Mouse (Mus musculus) spleen, adult 2 months (tissue): ENCODE measurements around the gene March1.

ENCODE experiments used
- CTCF ChIP-seq: fragments of 200-500 bp; IDR thresholded peaks from 2 replicates; pipeline ENCODE4 v1.5.1; 2011; ENCODE audit warnings: mild to moderate bottlenecking, inconsistent platforms; ENCODE audit not compliant: insufficient read depth, insufficient read length, insufficient replicate concordance; ENCODE audit errors: extremely low read depth
- POLR2A ChIP-seq: fragments of 200-500 bp; IDR thresholded peaks from 2 replicates; pipeline ENCODE4 v1.6.1; 2011; ENCODE audit warnings: low read depth, low read length, inconsistent platforms

DNA sequence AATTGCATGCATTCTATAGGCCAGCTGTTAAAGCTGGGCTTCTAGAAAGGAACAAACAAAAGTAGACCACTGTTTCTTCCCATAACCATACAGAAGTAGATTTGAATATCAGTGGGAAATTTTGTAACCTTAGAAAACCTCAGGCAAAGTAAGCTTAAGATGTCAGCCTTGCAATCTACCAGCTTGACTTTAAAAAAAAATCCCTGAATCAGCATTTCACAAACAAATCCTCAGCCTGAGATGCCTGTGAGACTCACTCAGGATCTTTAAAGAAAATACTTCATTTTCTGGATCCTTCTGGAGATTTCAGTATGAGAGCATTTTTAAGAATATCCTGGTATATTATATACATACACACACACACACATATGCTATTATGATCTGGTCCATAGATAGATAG, 780.1 kb downstream of the March1 start:
- no peak for TF ChIP-seq CTCF
- TF ChIP-seq POLR2A, result no peak
